Mouse (Mus musculus) ES-E14 (cell line): ENCODE measurements around the gene Slc35e3. TPM values are rescaled to one million over a fixed set of nuclear protein-coding genes. Genes with fewer than 3 reads are reported as not detected.

Experiments used
- DNase-seq: peaks from one replicate; pipeline ENCODE4 v3.0.0-alpha.2; 2013; ENCODE audit warnings: low read depth, low spot score
- H3K27ac ChIP-seq: 2 replicates; pipeline ENCODE4 v1.5.1; 2012; ENCODE audit warnings: low read depth, mild to moderate bottlenecking, low read length, moderate library complexity, mixed read lengths; ENCODE audit not compliant: poor library complexity, insufficient read depth, severe bottlenecking
- H3K36me3 ChIP-seq: 2 replicates; pipeline ENCODE4 v1.6.1; 2012; ENCODE audit warnings: mild to moderate bottlenecking, low read length, moderate library complexity, mixed read lengths; ENCODE audit not compliant: control insufficient read depth, poor library complexity, insufficient read depth, severe bottlenecking
- H3K4me1 ChIP-seq, 2 experiments: fragments of 150-350 bp in 1 of 2; sonication (generic) in 1 of 2; 2 replicates each; pipeline ENCODE4 v1.6.1; 2012; ENCODE audit warnings: low read length in 2 of 2, mild to moderate bottlenecking in 1 of 2, mixed read lengths in 1 of 2; ENCODE audit not compliant: control insufficient read depth in 2 of 2, insufficient read depth in 2 of 2, poor library complexity in 1 of 2
- H3K4me3 ChIP-seq, 2 experiments: fragments of 150-350 bp in 1 of 2; sonication (generic) in 1 of 2; 2 replicates each; pipeline ENCODE4 v1.5.1; 2012; ENCODE audit warnings: low read length in 2 of 2, low read depth in 1 of 2, mild to moderate bottlenecking in 1 of 2, mixed read lengths in 1 of 2; ENCODE audit not compliant: insufficient read depth in 1 of 2, poor library complexity in 1 of 2, severe bottlenecking in 1 of 2
- H3K9ac ChIP-seq: 2 replicates; pipeline ENCODE4 v1.6.1; 2012; ENCODE audit warnings: low read depth, mild to moderate bottlenecking, low read length, mixed read lengths; ENCODE audit not compliant: poor library complexity, insufficient read depth, severe bottlenecking
- H3K9me3 ChIP-seq: fragments of 150-350 bp; sonication (generic); 2 replicates; pipeline ENCODE4 v1.6.1; 2012; ENCODE audit warnings: low read depth, mild to moderate bottlenecking, low read length; ENCODE audit not compliant: control insufficient read depth, insufficient read depth
- CHD2 ChIP-seq: IDR thresholded peaks from 2 replicates; pipeline ENCODE4 v1.6.1; 2014; ENCODE audit warnings: mild to moderate bottlenecking, low read depth, low read length, inconsistent platforms
- HCFC1 ChIP-seq: IDR thresholded peaks from 2 replicates; pipeline ENCODE4 v1.6.1; 2012; ENCODE audit warnings: low read length, inconsistent platforms, borderline replicate concordance; ENCODE audit not compliant: insufficient read depth
- MAFK ChIP-seq: IDR thresholded peaks from 2 replicates; pipeline ENCODE4 v1.6.1; 2014; ENCODE audit warnings: mild to moderate bottlenecking, low read depth, low read length, inconsistent platforms; ENCODE audit not compliant: insufficient read depth
- ZC3H11A ChIP-seq: IDR thresholded peaks from 2 replicates; pipeline ENCODE4 v1.6.1; 2012; ENCODE audit warnings: low read depth, mild to moderate bottlenecking, inconsistent platforms, low read length, borderline replicate concordance
- ZNF384 ChIP-seq: IDR thresholded peaks from 2 replicates; pipeline ENCODE4 v1.6.1; 2012; ENCODE audit warnings: low read depth, low read length, inconsistent platforms
- in situ Hi-C, 2 experiments: fragments of 600-800 bp; cut with MboI; formaldehyde crosslinking; loops; one replicate each; pipeline ENCODE4 v1.15.1; 2025; ENCODE audit warnings: low sequenced_read_pairs in 2 of 2, inconsistent platforms in 1 of 2; ENCODE audit not compliant: unreplicated experiment in 2 of 2
- total RNA-seq: library from RNA; depleted of rRNA; stranded (reverse); fragments of 300-350 nt; gene quantifications from 2 replicates; pipeline ENCODE4 v1.2.3, GENCODE M21; 2012

Gene Slc35e3
- total RNA-seq, 1 experiment, result 16.3 TPM

DNA sequence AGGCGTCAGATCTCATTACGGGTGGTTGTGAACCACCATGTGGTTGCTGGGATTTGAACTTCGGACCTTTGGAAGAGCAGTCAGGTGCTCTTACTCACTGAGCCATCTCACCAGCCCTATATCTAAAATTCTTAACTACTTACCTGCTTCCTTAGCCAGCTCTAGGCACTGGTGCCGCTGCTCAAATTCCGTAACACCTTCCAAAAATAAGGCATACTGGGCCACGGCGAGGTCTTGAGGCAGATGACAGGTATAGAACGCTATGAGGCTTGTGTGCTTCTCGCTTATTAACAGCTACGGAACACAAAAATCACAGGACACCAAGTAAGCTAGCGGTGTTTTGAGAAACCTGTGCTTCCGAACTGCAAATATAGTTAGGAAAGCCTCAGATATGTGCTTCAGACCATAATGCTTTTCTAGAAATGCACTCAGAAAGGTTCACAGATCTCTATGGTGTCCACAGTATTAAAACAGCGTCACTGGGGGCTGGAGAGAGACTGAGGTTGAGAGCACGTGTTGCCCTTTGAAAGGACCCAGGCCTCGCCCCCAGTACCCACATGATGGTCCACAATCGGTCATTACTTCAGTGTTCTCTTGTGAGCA lies 17.5 kb upstream of the Slc35e3 start:
- Histone ChIP-seq H3K9ac (no peak overlapping the region), H3K36me3 (peaks cover 64% of the 10 kb centered on the region), H3K4me3 (no peak overlapping the region), H3K27ac (no peak overlapping the region), H3K4me1 (no peaks in the 10 kb centered on the region), H3K9me3 (no peaks in the 10 kb centered on the region)
- DNase-seq, result no peak
- in situ Hi-C loops, result no loop called here
- TF ChIP-seq ZC3H11A, result no peak
- TF ChIP-seq ZNF384, result no peak
- no peak for TF ChIP-seq MAFK
- no peak for TF ChIP-seq HCFC1
- no peak for TF ChIP-seq CHD2

DNA sequence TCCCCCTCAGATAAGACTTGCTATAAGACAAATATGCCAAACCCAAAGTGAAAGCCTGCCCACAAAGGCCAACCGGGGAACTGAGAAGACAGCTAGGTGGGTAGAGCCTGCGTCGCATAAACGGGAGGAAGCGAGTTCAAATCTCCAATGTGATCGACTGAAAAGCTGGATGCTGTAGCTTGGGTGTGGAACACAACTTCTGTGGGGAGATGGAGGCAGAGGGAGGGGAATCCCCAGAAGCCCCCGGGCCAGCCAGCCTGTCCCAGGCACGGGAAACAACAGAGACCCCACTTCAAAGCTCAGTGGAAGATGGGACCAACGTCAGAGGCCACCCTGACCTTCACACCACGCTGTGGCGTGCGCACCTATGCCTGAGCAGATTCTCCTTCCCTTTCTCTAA lies 16.8 kb upstream of the Slc35e3 start:
- no peak for DNase-seq
- H3K36me3 ChIP-seq, result peaks cover 62% of the 10 kb centered on the region
- TF ChIP-seq CHD2, result no peak
- TF ChIP-seq MAFK, result no peak
- TF ChIP-seq ZC3H11A, result no peak
- no peak for TF ChIP-seq ZNF384
- TF ChIP-seq HCFC1, result no peak
- H3K9me3 ChIP-seq, result no peaks in the 10 kb centered on the region
- in situ Hi-C loops, result no loop called here
- no peak overlapping the region for H3K9ac ChIP-seq
- H3K27ac ChIP-seq, result peak overlapping the region; percentile 29; the same call in 1 of the 2 replicates
- no peak overlapping the region for H3K4me3 ChIP-seq
- no peaks in the 10 kb centered on the region for H3K4me1 ChIP-seq

DNA sequence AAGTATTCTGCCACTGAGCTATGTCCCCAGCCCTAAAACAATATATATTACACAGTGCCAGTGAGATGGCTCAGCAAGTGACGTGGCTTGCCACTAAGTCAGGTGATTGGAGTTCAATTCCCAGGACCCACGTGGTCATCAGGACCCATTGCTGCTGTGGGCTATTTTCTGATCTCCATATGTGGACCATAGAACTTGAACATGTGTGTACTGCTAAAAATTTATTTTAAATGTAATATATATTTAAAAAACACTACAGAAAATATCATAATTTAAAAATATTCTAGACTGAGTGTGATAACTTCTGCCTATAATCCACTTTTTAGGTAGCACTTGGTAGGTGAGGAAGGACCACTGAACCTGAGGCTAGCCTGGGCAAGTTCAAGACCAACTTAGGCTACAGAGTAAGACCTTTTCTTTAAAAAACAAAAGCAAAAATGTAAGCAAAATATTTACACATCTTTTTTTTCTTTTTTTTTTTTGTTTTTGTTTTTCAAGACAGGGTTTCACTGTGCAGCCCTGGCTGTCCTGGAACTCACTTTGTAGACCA lies 16.2 kb upstream of the Slc35e3 start:
- TF ChIP-seq CHD2, result no peak
- no peak for TF ChIP-seq ZC3H11A
- no peak for TF ChIP-seq HCFC1
- no peak for TF ChIP-seq MAFK
- TF ChIP-seq ZNF384, result no peak
- Histone ChIP-seq H3K4me1 (no peaks in the 10 kb centered on the region), H3K27ac (no peak overlapping the region), H3K9ac (no peak overlapping the region), H3K36me3 (peaks cover 64% of the 10 kb centered on the region), H3K9me3 (no peaks in the 10 kb centered on the region), H3K4me3 (no peak overlapping the region)
- in situ Hi-C loops, result no loop called here
- no peak for DNase-seq

DNA sequence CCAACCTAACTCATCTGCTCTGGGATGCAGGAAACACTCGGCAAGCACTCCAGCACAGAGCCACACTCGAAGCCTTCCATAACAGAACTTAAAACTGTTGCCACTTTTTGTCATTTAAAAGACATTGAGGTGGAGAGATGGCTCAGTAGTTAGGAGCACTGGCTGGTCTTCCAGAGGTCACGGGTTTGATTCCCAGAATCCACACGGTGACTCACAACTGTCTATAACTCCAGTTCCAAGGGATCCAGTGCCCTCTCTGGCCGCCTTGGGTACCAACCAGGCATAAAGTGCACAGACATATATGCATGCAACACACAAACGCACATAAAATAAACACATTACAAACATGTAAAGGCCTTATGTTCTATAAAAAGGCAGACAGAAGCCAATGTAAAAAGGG lies 15.4 kb upstream of the Slc35e3 start:
- in situ Hi-C loops, result no loop called here
- H3K36me3 ChIP-seq, result peaks cover 65% of the 10 kb centered on the region
- TF ChIP-seq ZNF384, result no peak
- TF ChIP-seq ZC3H11A, result no peak
- no peak for TF ChIP-seq CHD2
- TF ChIP-seq HCFC1, result no peak
- no peak for TF ChIP-seq MAFK
- DNase-seq, result no peak
- H3K4me1 ChIP-seq, result no peaks in the 10 kb centered on the region
- H3K27ac ChIP-seq, result no peak overlapping the region
- no peak overlapping the region for H3K9ac ChIP-seq
- no peaks in the 10 kb centered on the region for H3K9me3 ChIP-seq
- no peak overlapping the region for H3K4me3 ChIP-seq
